ENCODE assay signal across 20 mouse cellular contexts in genomic region chr3:136899744-136900143, GRCm38 (mm10).
DNase-seq lines count a peak whose midpoint lies in the region; ATAC-seq and TF ChIP-seq lines count a peak whose summit lies in the region.
"Had no signal": no experiment of that assay in that cellular context is flagged by ENCODE, and none has a peak within 500 bp of the region (broad histone marks: within the 10 kb centered on the region; RNA-seq: fewer than 3 reads in every experiment).

No protein-coding gene starts in this region.

- H3K4me1 ChIP-seq in midbrain, postnatal 0 days (ENCODE audit: insufficient read depth, low read length), result no peaks in the 10 kb centered on the region
- H3K4me1 ChIP-seq in midbrain, embryonic 10.5 days, result no peaks in the 10 kb centered on the region
- H3K4me1 ChIP-seq: embryonic facial prominence, embryonic 10.5 days; heart, embryonic 13.5 days; hindbrain, embryonic 12.5 days had no signal

- H3K4me3 ChIP-seq in layer of hippocampus, adult 2 months, result no peak overlapping the region
- no peak overlapping the region for H3K4me3 ChIP-seq in midbrain, postnatal 0 days (ENCODE audit: low read depth, low read length)
- no peak overlapping the region for H3K4me3 ChIP-seq in midbrain, embryonic 10.5 days
- H3K4me3 ChIP-seq: embryonic facial prominence, embryonic 10.5 days; forebrain, embryonic 13.5 days; heart, embryonic 13.5 days; hindbrain, embryonic 12.5 days had no signal

- ATAC-seq in frontal cortex, adult (ENCODE audit: low TSS enrichment), result peak; percentile 82
- 0 out of 2 replicates have a peak, but pooled peaks have one; percentile 20 for ATAC-seq in midbrain, postnatal 0 days (ENCODE audit: low FRiP score)
- ATAC-seq: forebrain, embryonic 13.5 days; forebrain, postnatal 0 days; Patski had no signal

- DNase-seq in frontal cortex, postnatal 14 days (ENCODE audit: low spot score in 2 of 2), result no peak
- no peak for DNase-seq in layer of hippocampus, adult 2 months (ENCODE audit: low spot score in 2 of 2)
- no peak for DNase-seq in layer of hippocampus, postnatal 14 days (ENCODE audit: low spot score in 2 of 2)
- DNase-seq in midbrain, postnatal 0 days (ENCODE audit: low spot score), result no peak
- DNase-seq in midbrain, embryonic 10.5 days (ENCODE audit: low spot score), result no peak
- DNase-seq in lung, postnatal 25 days (ENCODE audit: low spot score), result no peak
- DNase-seq: adrenal gland, adult 2 months; adrenal gland, postnatal 25 days; cerebellum, adult 2 months; cerebellum, postnatal 10 days; forebrain, postnatal 0 days; gastrocnemius, postnatal 14 days; heart, postnatal 36 days had no signal

- H3K9me3 ChIP-seq in midbrain, postnatal 0 days (ENCODE audit: low read length), result no peaks in the 10 kb centered on the region
- H3K9me3 ChIP-seq in midbrain, embryonic 10.5 days (replicated peaks), result no peaks in the 10 kb centered on the region
- H3K9me3 ChIP-seq: embryonic facial prominence, embryonic 10.5 days; forebrain, embryonic 13.5 days; heart, embryonic 13.5 days; hindbrain, embryonic 12.5 days had no signal

- TF ChIP-seq CTCF in layer of hippocampus, adult 2 months (conservative IDR thresholded peaks at IDR 0.05), result 0 out of 2 replicates have a peak, but pooled peaks have one; percentile 8
- TF ChIP-seq CTCF in midbrain, postnatal 0 days (IDR thresholded peaks at IDR 0.05), result no peak

- H3K9ac ChIP-seq in midbrain, postnatal 0 days (replicated peaks; ENCODE audit: low read length, poor library complexity, severe bottlenecking), result no peak overlapping the region
- H3K9ac ChIP-seq: forebrain, embryonic 13.5 days; forebrain, postnatal 0 days; heart, embryonic 13.5 days; hindbrain, embryonic 12.5 days had no signal

- 49% methylated on average over 2 of the region's 2 CpGs for WGBS in midbrain, postnatal 0 days
- 76% methylated on average over 2 of the region's 2 CpGs for WGBS in midbrain, embryonic 10.5 days

- peaks cover 11% of the 10 kb centered on the region for H3K36me3 ChIP-seq in midbrain, postnatal 0 days (ENCODE audit: insufficient read depth, low read length)
- peaks cover 21% of the 10 kb centered on the region for H3K36me3 ChIP-seq in midbrain, embryonic 10.5 days

- peak overlapping the region; percentile 21; the same call in 1 of the 2 replicates for H3K27ac ChIP-seq in layer of hippocampus, adult 2 months
- H3K27ac ChIP-seq in midbrain, postnatal 0 days (ENCODE audit: low read depth, low read length), result no peak overlapping the region
- no peak overlapping the region for H3K27ac ChIP-seq in midbrain, embryonic 10.5 days (replicated peaks)
- H3K27ac ChIP-seq: embryonic facial prominence, embryonic 10.5 days; forebrain, embryonic 13.5 days; heart, embryonic 13.5 days; hindbrain, embryonic 12.5 days had no signal

- no peak overlapping the region for H3K4me2 ChIP-seq in midbrain, postnatal 0 days (ENCODE audit: low read depth, low read length, poor library complexity, severe bottlenecking)
- H3K4me2 ChIP-seq: forebrain, embryonic 13.5 days; heart, embryonic 13.5 days; hindbrain, embryonic 12.5 days had no signal

- no peaks in the 10 kb centered on the region for H3K27me3 ChIP-seq in midbrain, postnatal 0 days (ENCODE audit: insufficient read depth, low read length)
- no peaks in the 10 kb centered on the region for H3K27me3 ChIP-seq in midbrain, embryonic 10.5 days (ENCODE audit: low read depth, poor library complexity, severe bottlenecking)
- H3K27me3 ChIP-seq: CH12.LX; forebrain, embryonic 13.5 days; heart, embryonic 13.5 days; hindbrain, embryonic 12.5 days; Patski had no signal
